Mouse (Mus musculus): Measurements from ENCODE around the gene Dqx1.

- no peak for TF ChIP-seq CTCF (IDR thresholded peaks at IDR 0.05; ENCODE audit: borderline replicate concordance, insufficient read depth, low read depth, low read length)
- TF ChIP-seq POLR2A (IDR thresholded peaks at IDR 0.05; ENCODE audit: borderline replicate concordance, insufficient read depth, low read length), result no peak
These were observed 22.6 kb downstream of the Dqx1 start for GRCm38 (mm10) chr6:83080210-83080609.

Measured in cerebellum, adult 2 months (tissue).